Mouse (Mus musculus): ENCODE data around the gene Gm10717. TPM values are rescaled to one million over a fixed set of nuclear protein-coding genes. Genes with fewer than 3 reads are reported as not detected.
"Not testable (repeated sequence)": the region's sequence is repeated elsewhere in the genome, so short reads cannot be mapped to it uniquely, and the experiment has no call there.

Gene Gm10717
- polyA plus RNA-seq, 1 experiment from 2014 or later = 1.5 TPM

- not testable (repeated sequence) for H3K27ac ChIP-seq; H3K9ac ChIP-seq; H3K4me3 ChIP-seq; H3K9me3 ChIP-seq (replicated peaks); ATAC-seq (ENCODE audit: low FRiP score); H3K4me1 ChIP-seq; H3K4me2 ChIP-seq (replicated peaks); H3K36me3 ChIP-seq; H3K27me3 ChIP-seq
- WGBS = 72% methylated on average over 6 of the region's 6 CpGs
Observed at GRCm38 (mm10) chr9:3015896-3016295, 9.3 kb upstream of the Gm10717 start.

- not testable (repeated sequence) for ATAC-seq (ENCODE audit: low FRiP score); H3K27ac ChIP-seq; H3K4me2 ChIP-seq (replicated peaks); H3K4me1 ChIP-seq; H3K36me3 ChIP-seq; H3K4me3 ChIP-seq; H3K27me3 ChIP-seq; H3K9ac ChIP-seq; H3K9me3 ChIP-seq (replicated peaks)
- WGBS = 42% methylated on average over 1 of the region's 9 CpGs
Observed at GRCm38 (mm10) chr9:3017108-3017507, 8.1 kb upstream of the Gm10717 start, which contains the start of gene Gm10719. Gm10719 (plus strand) TSS chr9:3017408.

DNA sequence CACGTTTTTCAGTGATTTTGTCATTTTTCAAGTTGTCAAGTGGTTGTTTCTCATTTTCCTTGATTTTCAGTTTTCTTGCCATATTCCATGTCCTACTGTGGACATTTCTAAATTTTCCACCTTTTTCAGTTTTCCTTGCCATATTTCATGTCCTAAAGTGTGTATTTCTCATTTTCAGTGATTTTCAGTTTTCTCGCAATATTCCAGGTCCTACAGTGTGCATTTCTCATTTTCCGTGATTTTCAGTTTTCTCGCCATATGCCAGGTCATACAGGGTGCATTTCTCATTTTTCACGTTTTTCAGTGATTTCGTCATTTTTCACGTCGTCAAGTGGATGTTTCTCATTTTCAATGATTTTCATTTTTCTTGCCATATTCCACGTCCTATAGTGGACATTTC lies 6.3 kb upstream of the Gm10717 start:
- H3K27me3 ChIP-seq; H3K4me2 ChIP-seq (replicated peaks); H3K36me3 ChIP-seq; H3K9me3 ChIP-seq (replicated peaks); H3K4me1 ChIP-seq; ATAC-seq (ENCODE audit: low FRiP score); H3K9ac ChIP-seq; H3K4me3 ChIP-seq; H3K27ac ChIP-seq: not testable (repeated sequence)
- WGBS = 66% methylated on average over 9 of the region's 9 CpGs

DNA sequence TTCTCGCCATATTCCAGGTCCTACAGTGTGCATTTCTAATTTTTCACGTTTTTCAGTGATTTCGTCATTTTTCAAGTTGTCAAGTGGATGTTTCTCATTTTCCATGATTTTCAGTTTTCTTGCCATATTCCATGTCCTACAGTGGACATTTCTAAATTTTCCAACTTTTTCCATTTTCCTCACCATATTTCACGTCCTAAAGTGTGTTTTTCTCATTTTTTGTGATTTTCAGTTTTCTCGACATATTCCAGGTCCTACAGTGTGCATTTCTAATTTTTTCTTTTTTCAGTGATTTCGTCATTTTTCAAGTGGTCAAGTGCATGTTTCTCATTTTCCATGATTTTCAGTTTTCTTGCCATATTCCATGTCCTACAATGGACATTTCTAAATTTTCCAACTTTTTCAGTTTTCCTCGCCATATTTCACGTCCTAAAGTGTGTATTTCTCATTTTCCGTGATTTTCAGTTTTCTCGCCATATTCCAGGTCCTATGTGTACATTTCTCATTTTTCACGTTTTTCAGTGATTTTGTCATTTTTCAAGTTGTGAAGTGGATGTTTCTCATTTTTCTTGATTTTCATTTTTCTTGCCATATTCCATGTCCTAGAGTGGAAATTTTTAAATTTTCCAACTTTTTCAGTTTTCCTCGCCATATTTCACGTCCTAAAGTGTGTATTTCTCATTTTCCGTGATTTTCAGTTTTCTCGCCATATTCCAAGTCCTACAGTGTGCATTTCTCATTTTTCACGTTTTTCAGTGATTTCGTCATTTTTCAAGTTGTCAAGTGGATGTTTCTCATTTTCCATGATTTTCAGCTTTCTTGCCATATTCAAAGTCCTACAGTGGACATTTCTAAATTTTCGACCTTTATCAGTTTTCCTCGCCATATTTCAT lies 5.1 kb upstream of the Gm10717 start:
- not testable (repeated sequence) for H3K4me1 ChIP-seq; H3K27ac ChIP-seq; H3K4me2 ChIP-seq (replicated peaks); H3K9me3 ChIP-seq (replicated peaks); H3K27me3 ChIP-seq; H3K4me3 ChIP-seq; H3K9ac ChIP-seq; H3K36me3 ChIP-seq
- peak; percentile 72 for ATAC-seq (ENCODE audit: low FRiP score)
- 76% methylated on average over 17 of the region's 19 CpGs for WGBS

GRCm38 (mm10) chr9:3022316-3023008 lies 2.8 kb upstream of the Gm10717 start:
- not testable (repeated sequence) for H3K4me1 ChIP-seq; H3K9me3 ChIP-seq (replicated peaks); H3K27ac ChIP-seq; H3K9ac ChIP-seq; H3K4me2 ChIP-seq (replicated peaks); H3K4me3 ChIP-seq; H3K27me3 ChIP-seq; ATAC-seq (ENCODE audit: low FRiP score); H3K36me3 ChIP-seq
- 74% methylated on average over 11 of the region's 13 CpGs for WGBS

DNA sequence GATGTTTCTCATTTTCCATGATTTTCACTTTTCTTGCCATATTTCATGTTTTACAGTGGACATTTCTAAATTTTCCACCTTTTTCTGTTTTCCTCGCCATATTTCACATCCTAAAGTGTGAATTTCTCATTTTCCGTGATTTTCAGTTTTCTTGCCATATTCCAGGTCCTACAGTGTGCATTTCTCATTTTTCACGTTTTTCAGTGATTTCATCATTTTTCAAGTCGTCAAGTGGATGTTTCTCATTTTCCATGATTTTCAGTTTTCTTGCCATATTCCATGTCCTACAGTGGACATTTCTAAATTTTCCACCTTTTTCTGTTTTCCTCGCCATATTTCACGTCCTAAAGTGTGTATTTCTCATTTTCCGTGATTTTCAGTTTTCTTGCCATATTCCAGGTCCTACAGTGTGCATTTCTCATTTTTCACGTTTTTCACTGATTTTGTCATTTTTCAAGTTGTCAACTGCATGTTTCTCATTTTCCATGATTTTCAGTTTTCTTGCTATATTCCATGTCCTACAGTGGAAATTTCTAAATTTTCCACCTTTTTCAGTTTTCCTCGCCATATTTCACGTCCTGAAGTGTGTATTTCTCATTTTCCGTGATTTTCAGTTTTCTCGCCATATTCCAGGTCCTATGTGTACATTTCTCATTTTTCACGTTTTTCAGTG lies 1.8 kb upstream of the Gm10717 start, which contains the start of gene Gm10718:
Gene Gm10718 (plus strand): TSS at position 236 of the 673 bp plus-strand sequence.
- not testable (repeated sequence) for H3K27ac ChIP-seq; ATAC-seq (ENCODE audit: low FRiP score)
- WGBS = 75% methylated on average over 12 of the region's 13 CpGs

GRCm38 (mm10) chr9:3023985-3024648 lies 1.1 kb upstream of the Gm10717 start:
- H3K4me3 ChIP-seq; H3K27me3 ChIP-seq; H3K27ac ChIP-seq; H3K9ac ChIP-seq; H3K36me3 ChIP-seq; H3K4me2 ChIP-seq (replicated peaks); H3K9me3 ChIP-seq (replicated peaks); H3K4me1 ChIP-seq; ATAC-seq (ENCODE audit: low FRiP score): not testable (repeated sequence)
- WGBS = 76% methylated on average over 16 of the region's 16 CpGs

More for the DNA sequence above, 1.8 kb upstream of the Gm10717 start, which contains the start of gene Gm10718:
- H3K9me3 ChIP-seq (replicated peaks); H3K4me2 ChIP-seq (replicated peaks); H3K36me3 ChIP-seq; H3K9ac ChIP-seq; H3K4me3 ChIP-seq; H3K4me1 ChIP-seq; H3K27me3 ChIP-seq: not testable (repeated sequence)

- H3K27ac ChIP-seq; H3K4me1 ChIP-seq; H3K9ac ChIP-seq; H3K36me3 ChIP-seq; H3K9me3 ChIP-seq (replicated peaks); H3K27me3 ChIP-seq; H3K4me2 ChIP-seq (replicated peaks); H3K4me3 ChIP-seq; ATAC-seq (ENCODE audit: low FRiP score): not testable (repeated sequence)
- 68% methylated on average over 5 of the region's 6 CpGs for WGBS
Observed at GRCm38 (mm10) chr9:3025653-3026052, 436 bp downstream of the Gm10717 start.

GRCm38 (mm10) chr9:3026136-3026535 lies 919 bp downstream of the Gm10717 start:
- 78% methylated on average over 5 of the region's 5 CpGs for WGBS
- not testable (repeated sequence) for H3K4me2 ChIP-seq (replicated peaks); H3K36me3 ChIP-seq; H3K27ac ChIP-seq; H3K4me1 ChIP-seq; H3K9me3 ChIP-seq (replicated peaks); H3K4me3 ChIP-seq; H3K27me3 ChIP-seq; ATAC-seq (ENCODE audit: low FRiP score); H3K9ac ChIP-seq

- not testable (repeated sequence) for H3K9me3 ChIP-seq (replicated peaks); ATAC-seq (ENCODE audit: low FRiP score); H3K27ac ChIP-seq; H3K27me3 ChIP-seq; H3K4me2 ChIP-seq (replicated peaks); H3K4me1 ChIP-seq; H3K36me3 ChIP-seq; H3K9ac ChIP-seq; H3K4me3 ChIP-seq
- 67% methylated on average over 9 of the region's 9 CpGs for WGBS
Observed at GRCm38 (mm10) chr9:3026741-3027140, 1.5 kb downstream of the Gm10717 start.

DNA sequence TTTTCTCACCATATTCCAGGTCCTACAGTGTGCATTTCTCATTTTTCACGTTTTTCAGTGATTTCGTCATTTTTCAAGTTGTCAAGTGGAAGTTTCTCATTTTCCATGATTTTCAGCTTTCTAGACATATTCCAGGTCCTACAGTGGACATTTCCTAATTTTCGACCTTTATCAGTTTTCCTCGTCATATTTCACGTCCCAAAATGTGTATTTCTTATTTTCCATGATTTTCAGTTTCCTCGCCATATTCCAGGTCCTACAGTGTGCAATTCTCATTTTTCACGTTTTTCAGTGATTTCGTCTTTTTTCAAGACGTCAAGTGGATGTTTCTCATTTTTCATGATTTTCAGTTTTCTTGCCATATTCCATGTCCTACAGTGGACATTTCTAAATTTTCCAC lies 2.0 kb downstream of the Gm10717 start:
- 74% methylated on average over 9 of the region's 9 CpGs for WGBS
- peak; percentile 36; the same call in 1 of the 2 replicates for ATAC-seq (ENCODE audit: low FRiP score)
- H3K9me3 ChIP-seq (replicated peaks); H3K9ac ChIP-seq; H3K4me2 ChIP-seq (replicated peaks); H3K4me3 ChIP-seq; H3K4me1 ChIP-seq; H3K27ac ChIP-seq; H3K27me3 ChIP-seq; H3K36me3 ChIP-seq: not testable (repeated sequence)
